ENCODE assay signal across 8 mouse cellular contexts in the genomic region with DNA sequence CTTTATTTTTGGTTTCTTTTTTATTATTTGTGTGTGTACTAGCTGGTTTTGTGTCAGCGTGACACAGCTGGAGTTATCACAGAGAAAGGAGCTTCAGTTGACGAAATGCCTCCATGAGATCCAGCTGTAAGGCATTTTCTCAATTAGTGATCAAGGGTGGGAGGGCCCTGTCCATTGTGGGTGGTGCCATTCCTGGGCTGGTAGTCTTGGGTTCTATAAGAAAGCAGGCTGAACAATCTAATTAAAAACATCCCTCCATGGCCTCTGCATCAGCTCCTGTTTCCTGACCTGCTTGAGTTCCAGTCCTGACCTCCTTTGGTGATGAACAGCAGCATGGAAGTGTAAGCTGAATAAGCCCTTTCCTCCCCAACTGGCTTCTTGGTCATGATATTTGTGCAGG. TPM values are rescaled to one million over a fixed set of nuclear protein-coding genes. Genes with fewer than 3 reads are reported as not detected.
A peak's percentile ranks its signal among the peaks of the same experiment; 100 is the strongest.
DNase-seq lines count a peak whose midpoint lies in the region; ATAC-seq and TF ChIP-seq lines count a peak whose summit lies in the region.
"Not testable (repeated sequence)": the region's sequence is repeated elsewhere in the genome, so short reads cannot be mapped to it uniquely, and the experiment has no call there.

No protein-coding gene starts in this region.

- H3K36me3 ChIP-seq in embryonic facial prominence, embryonic 12.5 days = peaks cover 36% of the 10 kb centered on the region
- peaks cover 50% of the 10 kb centered on the region for H3K36me3 ChIP-seq in forebrain, embryonic 13.5 days (ENCODE audit: poor library complexity, severe bottlenecking)
- H3K36me3 ChIP-seq in hindbrain, embryonic 15.5 days = peaks cover 16% of the 10 kb centered on the region
- not testable (repeated sequence) for H3K36me3 ChIP-seq in limb, embryonic 11.5 days (ENCODE audit: control insufficient read depth, insufficient read depth, low read length)

- ATAC-seq in embryonic facial prominence, embryonic 12.5 days (ENCODE audit: insufficient number of reproducible peaks, insufficient read depth, low FRiP score, low TSS enrichment); forebrain, embryonic 13.5 days; hindbrain, embryonic 15.5 days (ENCODE audit: low FRiP score, low read depth); limb, embryonic 11.5 days (ENCODE audit: insufficient number of reproducible peaks, low FRiP score, low TSS enrichment, low read depth): not testable (repeated sequence)

- H3K9ac ChIP-seq in embryonic facial prominence, embryonic 12.5 days; forebrain, embryonic 13.5 days; hindbrain, embryonic 15.5 days; limb, embryonic 11.5 days (ENCODE audit: low read length): not testable (repeated sequence)

- H3K4me3 ChIP-seq in cerebellum, adult 2 months (replicated peaks; ENCODE audit: insufficient read depth, low read depth, low read length); embryonic facial prominence, embryonic 12.5 days; forebrain, embryonic 13.5 days; hindbrain, embryonic 15.5 days; limb, embryonic 11.5 days (ENCODE audit: low read depth, low read length); olfactory bulb, adult 2 months (ENCODE audit: insufficient read depth, low read depth, low read length): not testable (repeated sequence)

- not testable (repeated sequence) for TF ChIP-seq POLR2A in cerebellum, adult 2 months (IDR thresholded peaks at IDR 0.05; ENCODE audit: borderline replicate concordance, insufficient read depth, low read length); olfactory bulb, adult 2 months (IDR thresholded peaks at IDR 0.05; ENCODE audit: insufficient read depth, low read depth, low read length)

- H3K4me2 ChIP-seq in embryonic facial prominence, embryonic 12.5 days (replicated peaks); forebrain, embryonic 13.5 days; hindbrain, embryonic 15.5 days; limb, embryonic 11.5 days (ENCODE audit: low read depth, severe bottlenecking): not testable (repeated sequence)

- peaks cover 19% of the 10 kb centered on the region for H3K4me1 ChIP-seq in cerebellum, adult 2 months (ENCODE audit: control insufficient read depth, insufficient read depth, low read length)
- not testable (repeated sequence) for H3K4me1 ChIP-seq in embryonic facial prominence, embryonic 12.5 days; forebrain, embryonic 13.5 days; hindbrain, embryonic 15.5 days (replicated peaks); limb, embryonic 11.5 days (ENCODE audit: control insufficient read depth, insufficient read depth, low read length); olfactory bulb, adult 2 months (ENCODE audit: control insufficient read depth, insufficient read depth, low read length)

- not testable (repeated sequence) for TF ChIP-seq CTCF in cerebellum, adult 2 months (IDR thresholded peaks at IDR 0.05; ENCODE audit: borderline replicate concordance, insufficient read depth, low read depth, low read length); olfactory bulb, adult 2 months (IDR thresholded peaks at IDR 0.05; ENCODE audit: insufficient read depth, low read depth, low read length)

- H3K27me3 ChIP-seq in cerebellum, adult 2 months (ENCODE audit: control insufficient read depth, insufficient read depth, low read length); embryonic facial prominence, embryonic 12.5 days; forebrain, embryonic 13.5 days; hindbrain, embryonic 15.5 days; limb, embryonic 11.5 days (ENCODE audit: control insufficient read depth, insufficient read depth, low read length): not testable (repeated sequence)

- not testable (repeated sequence) for DNase-seq in cerebellum, adult 2 months
- peak; percentile 50 for DNase-seq in embryo, embryonic 10.5 days (ENCODE audit: low spot score)
- DNase-seq in forelimb bud, embryonic 11.5 days (ENCODE audit: low read depth, low spot score) = peak; percentile 39
- DNase-seq in limb, embryonic 11.5 days (ENCODE audit: low spot score) = peak; percentile 28

- not testable (repeated sequence) for H3K9me3 ChIP-seq in embryonic facial prominence, embryonic 12.5 days; forebrain, embryonic 13.5 days (replicated peaks); hindbrain, embryonic 15.5 days; limb, embryonic 11.5 days (ENCODE audit: control insufficient read depth, low read length)

- peak overlapping the region; percentile 62; the same call in 1 of the 2 replicates for H3K27ac ChIP-seq in cerebellum, adult 2 months (ENCODE audit: insufficient read depth, low read length)
- H3K27ac ChIP-seq in embryonic facial prominence, embryonic 12.5 days = 0 out of 2 replicates have a peak overlapping the region, but pooled peaks have one; percentile 36
- peak overlapping the region; percentile 67 for H3K27ac ChIP-seq in forebrain, embryonic 13.5 days
- H3K27ac ChIP-seq in hindbrain, embryonic 15.5 days (replicated peaks) = 0 out of 2 replicates have a peak overlapping the region, but pooled peaks have one; percentile 38
- H3K27ac ChIP-seq in limb, embryonic 11.5 days (replicated peaks; ENCODE audit: low read depth, low read length) = not testable (repeated sequence)
- peak overlapping the region; percentile 16; the same call in 1 of the 2 replicates for H3K27ac ChIP-seq in olfactory bulb, adult 2 months (ENCODE audit: insufficient read depth, low read depth, low read length)

- WGBS in cerebellum, adult 2 months = 33% methylated on average over 2 of the region's 2 CpGs
- WGBS in embryonic facial prominence, embryonic 12.5 days = 14% methylated on average over 2 of the region's 2 CpGs
- 64% methylated on average over 2 of the region's 2 CpGs for WGBS in forebrain, embryonic 13.5 days
- 74% methylated on average over 2 of the region's 2 CpGs for WGBS in hindbrain, embryonic 15.5 days
- WGBS in limb, embryonic 11.5 days = 30% methylated on average over 2 of the region's 2 CpGs
- WGBS in olfactory bulb, adult 2 months = 41% methylated on average over 2 of the region's 2 CpGs

RNA-seq across cellular contexts. Expression of gene Phf20, which starts 37.8 kb away (rescaled TPM):
- 44.6 and 48.3 TPM in 2 replicates for polyA plus RNA-seq in cerebellum, adult 2 months (2012; rRNA removed)
- polyA plus RNA-seq in embryonic facial prominence, embryonic 12.5 days (2016; fragmentation: Nextera tagmentation; extraction: Ambion mirVana) = 82.0 and 85.6 TPM in 2 replicates
- polyA plus RNA-seq in forebrain, embryonic 13.5 days (2015; fragmentation: Nextera tagmentation; extraction: Ambion mirVana) = 130 and 133 TPM in 2 replicates
- 111 and 112 TPM in 2 replicates for polyA plus RNA-seq in hindbrain, embryonic 15.5 days (2015; fragmentation: Nextera tagmentation; extraction: Ambion mirVana)
- polyA plus RNA-seq in limb, embryonic 11.5 days (2014; fragmentation: Nextera tagmentation; extraction: Ambion mirVana) = 81.0 and 89.2 TPM in 2 replicates
- polyA plus RNA-seq in olfactory bulb, adult 2 months (2012; ENCODE audit: insufficient read depth, insufficient read length, low replicate concordance, missing spikeins) = 586 TPM in 1 of 2 replicates, not detected in the other

RNA-seq across cellular contexts. Expression of gene Rbm39, which starts 54.0 kb away (rescaled TPM):
- polyA plus RNA-seq in cerebellum, adult 2 months (2012; rRNA removed) = 144 and 145 TPM in 2 replicates
- 761 and 773 TPM in 2 replicates for polyA plus RNA-seq in embryonic facial prominence, embryonic 12.5 days (2016; fragmentation: Nextera tagmentation; extraction: Ambion mirVana)
- polyA plus RNA-seq in forebrain, embryonic 13.5 days (2015; fragmentation: Nextera tagmentation; extraction: Ambion mirVana) = 686 and 711 TPM in 2 replicates
- polyA plus RNA-seq in hindbrain, embryonic 15.5 days (2015; fragmentation: Nextera tagmentation; extraction: Ambion mirVana) = 414 and 423 TPM in 2 replicates
- 723 and 726 TPM in 2 replicates for polyA plus RNA-seq in limb, embryonic 11.5 days (2014; fragmentation: Nextera tagmentation; extraction: Ambion mirVana)
- 643 TPM in 1 of 2 replicates, not detected in the other for polyA plus RNA-seq in olfactory bulb, adult 2 months (2012; ENCODE audit: insufficient read depth, insufficient read length, low replicate concordance, missing spikeins)
